Mouse (Mus musculus) lung, postnatal 25 days (tissue): ENCODE results near the gene Tlr9.

Source experiments
- DNase-seq: peaks from one replicate; pipeline ENCODE4 v3.0.0; 2022; ENCODE audit warnings: low spot score

Tlr9 gene

GRCm38 (mm10) chr9:106232956-106233355 is 10.6 kb downstream of the Tlr9 start:
- no peak for DNase-seq

- DNase-seq: no peak
Observed at GRCm38 (mm10) chr9:106233953-106234352, 11.6 kb downstream of the Tlr9 start.

- DNase-seq: no peak
Observed at GRCm38 (mm10) chr9:106235194-106235830, 12.9 kb downstream of the Tlr9 start.

- DNase-seq: no peak
Observed at GRCm38 (mm10) chr9:106236156-106236817, 13.9 kb downstream of the Tlr9 start.

- DNase-seq: peak; percentile 87
Observed at GRCm38 (mm10) chr9:106236818-106237211, 14.4 kb downstream of the Tlr9 start.

GRCm38 (mm10) chr9:106237401-106237800 is 15.0 kb downstream of the Tlr9 start:
- DNase-seq: no peak

GRCm38 (mm10) chr9:106237878-106238277 is 15.5 kb downstream of the Tlr9 start:
- DNase-seq: no peak

GRCm38 (mm10) chr9:106241541-106242164 is 19.3 kb downstream of the Tlr9 start:
- no peak for DNase-seq

GRCm38 (mm10) chr9:106242813-106243488 is 20.6 kb downstream of the Tlr9 start:
- DNase-seq: peak; percentile 69

GRCm38 (mm10) chr9:106249550-106249949 is 27.2 kb downstream of the Tlr9 start:
- DNase-seq: peak; percentile 71

- peak; percentile 82 for DNase-seq
Observed at GRCm38 (mm10) chr9:106250245-106250644, 27.8 kb downstream of the Tlr9 start.

GRCm38 (mm10) chr9:106251066-106251465 is 28.7 kb downstream of the Tlr9 start:
- DNase-seq: no peak

- no peak for DNase-seq
Observed at GRCm38 (mm10) chr9:106254001-106254400, 31.6 kb downstream of the Tlr9 start.

GRCm38 (mm10) chr9:106258412-106258811 is 36.0 kb downstream of the Tlr9 start:
- DNase-seq: no peak

- DNase-seq: no peak
Observed at GRCm38 (mm10) chr9:106258990-106259389, 36.6 kb downstream of the Tlr9 start.

GRCm38 (mm10) chr9:106261058-106261457 is 38.7 kb downstream of the Tlr9 start:
- DNase-seq: no peak

- no peak for DNase-seq
Observed at GRCm38 (mm10) chr9:106261491-106261890, 39.1 kb downstream of the Tlr9 start.

GRCm38 (mm10) chr9:106262075-106262474 is 39.7 kb downstream of the Tlr9 start:
- DNase-seq: peak; percentile 62

- peak; percentile 88 for DNase-seq
Observed at GRCm38 (mm10) chr9:106263381-106263924, 41.1 kb downstream of the Tlr9 start.

GRCm38 (mm10) chr9:106265358-106266075 is 43.1 kb downstream of the Tlr9 start:
- peak; percentile 61 for DNase-seq

- DNase-seq: no peak
Observed at GRCm38 (mm10) chr9:106266936-106267657, 44.7 kb downstream of the Tlr9 start.
